Mouse (Mus musculus) heart, postnatal 0 days (tissue): ENCODE results near the gene Gcn1l1.

Experiments used
- CTCF ChIP-seq: IDR thresholded peaks from 2 replicates; pipeline ENCODE4 v1.5.1; 2016; ENCODE audit warnings: antibody characterized with exemption, control low read depth, low read depth
- EP300 ChIP-seq: IDR thresholded peaks from 2 replicates; pipeline ENCODE4 v1.6.1; 2016; ENCODE audit warnings: antibody characterized with exemption, low read depth

- TF ChIP-seq CTCF (no peak), EP300 (no peak)
Observed at GRCm38 (mm10) chr5:115517501-115517900, 47.6 kb upstream of the Gcn1l1 start.
